In genomic region chr2:116066057-116066941, GRCm38 (mm10) we compare ENCODE assay signal across 8 mouse cellular contexts. TPM values are rescaled to one million over a fixed set of nuclear protein-coding genes. Genes with fewer than 3 reads are reported as not detected.
DNase-seq lines count a peak whose midpoint lies in the region; ATAC-seq and TF ChIP-seq lines count a peak whose summit lies in the region.

No protein-coding gene starts in this region.

- WGBS in embryonic facial prominence, embryonic 14.5 days = 0% methylated on average over 36 of the region's 36 CpGs
- WGBS in hindbrain, postnatal 0 days = under 1% methylated on average over 36 of the region's 36 CpGs
- WGBS in lung, embryonic 14.5 days = under 1% methylated on average over 36 of the region's 36 CpGs
- WGBS in stomach, postnatal 0 days = under 1% methylated on average over 34 of the region's 36 CpGs

- peak overlapping the region; percentile 96 for H3K27ac ChIP-seq in embryonic facial prominence, embryonic 14.5 days (replicated peaks; ENCODE audit: low read depth, low read length)
- peak overlapping the region; percentile 73 for H3K27ac ChIP-seq in hindbrain, postnatal 0 days
- H3K27ac ChIP-seq in lung, embryonic 14.5 days (ENCODE audit: low read depth) = peak overlapping the region; percentile 96
- H3K27ac ChIP-seq in stomach, postnatal 0 days (replicated peaks) = peak overlapping the region; percentile 95

- H3K27me3 ChIP-seq in E14TG2a.4 (ENCODE audit: insufficient read depth, low read length) = peaks cover 90% of the 10 kb centered on the region
- H3K27me3 ChIP-seq in embryonic facial prominence, embryonic 14.5 days (replicated peaks; ENCODE audit: control insufficient read depth, insufficient read depth, low read length) = peaks cover 3% of the 10 kb centered on the region; the same call in 1 of the 2 replicates
- H3K27me3 ChIP-seq in hindbrain, postnatal 0 days (ENCODE audit: insufficient read depth, low read length) = peaks cover 14% of the 10 kb centered on the region
- H3K27me3 ChIP-seq in lung, embryonic 14.5 days (ENCODE audit: insufficient read depth, low read length) = peaks cover 11% of the 10 kb centered on the region; the same call in 1 of the 2 replicates
- no peaks in the 10 kb centered on the region for H3K27me3 ChIP-seq in stomach, postnatal 0 days (ENCODE audit: control insufficient read depth, insufficient read depth, low read length)

- peak overlapping the region; percentile 77 for H3K4me2 ChIP-seq in embryonic facial prominence, embryonic 14.5 days (ENCODE audit: low read depth, low read length)
- H3K4me2 ChIP-seq in hindbrain, postnatal 0 days (ENCODE audit: low read depth, low read length) = peak overlapping the region; percentile 72
- H3K4me2 ChIP-seq in lung, embryonic 14.5 days = peak overlapping the region; percentile 83
- peak overlapping the region; percentile 80 for H3K4me2 ChIP-seq in stomach, postnatal 0 days (replicated peaks; ENCODE audit: low read depth)

- no peaks in the 10 kb centered on the region for H3K36me3 ChIP-seq in E14TG2a.4 (ENCODE audit: insufficient read depth, low read length)
- H3K36me3 ChIP-seq in embryonic facial prominence, embryonic 14.5 days (ENCODE audit: control insufficient read depth, insufficient read depth, low read length) = no peaks in the 10 kb centered on the region
- no peaks in the 10 kb centered on the region for H3K36me3 ChIP-seq in hindbrain, postnatal 0 days (ENCODE audit: insufficient read depth, low read length)
- H3K36me3 ChIP-seq in lung, embryonic 14.5 days (ENCODE audit: insufficient read depth) = no peaks in the 10 kb centered on the region
- H3K36me3 ChIP-seq in stomach, postnatal 0 days (ENCODE audit: control insufficient read depth, insufficient read depth, low read length) = no peaks in the 10 kb centered on the region

- peak; percentile 12 to 26 for DNase-seq in cerebellum, postnatal 14 days
- DNase-seq in cerebellum, adult 9-10 months = no peak
- DNase-seq in embryonic facial prominence, embryonic 14.5 days (ENCODE audit: low spot score) = peak; percentile 71
- DNase-seq in hindbrain, postnatal 0 days (ENCODE audit: low spot score) = peak; percentile 66
- DNase-seq in lung, embryonic 14.5 days = peak; percentile 75
- DNase-seq in stomach, postnatal 0 days (ENCODE audit: low spot score) = peak; percentile 50

- H3K4me3 ChIP-seq in E14TG2a.4 (replicated peaks; ENCODE audit: low read length) = peak overlapping the region; percentile 81
- H3K4me3 ChIP-seq in embryonic facial prominence, embryonic 14.5 days (ENCODE audit: low read depth, low read length) = peak overlapping the region; percentile 71
- H3K4me3 ChIP-seq in hindbrain, postnatal 0 days (ENCODE audit: low read length) = peak overlapping the region; percentile 51
- H3K4me3 ChIP-seq in lung, embryonic 14.5 days (ENCODE audit: low read depth, low read length) = peak overlapping the region; percentile 70
- peak overlapping the region; percentile 70 for H3K4me3 ChIP-seq in stomach, postnatal 0 days (ENCODE audit: low read depth, low read length)

- no peak for TF ChIP-seq CTCF in E14TG2a.4 (conservative IDR thresholded peaks at IDR 0.05; ENCODE audit: low read length)
- TF ChIP-seq CTCF in hindbrain, postnatal 0 days (IDR thresholded peaks at IDR 0.05; ENCODE audit: low read depth) = no peak
- TF ChIP-seq CTCF in lung, embryonic 14.5 days (IDR thresholded peaks at IDR 0.05; ENCODE audit: low read depth) = no peak
- no peak for TF ChIP-seq CTCF in stomach, postnatal 0 days (IDR thresholded peaks at IDR 0.05; ENCODE audit: low read depth)

- H3K4me1 ChIP-seq in E14TG2a.4 (replicated peaks; ENCODE audit: low read depth, low read length) = peaks cover 46% of the 10 kb centered on the region
- H3K4me1 ChIP-seq in embryonic facial prominence, embryonic 14.5 days (ENCODE audit: control insufficient read depth, insufficient read depth, low read length) = 0 out of 2 replicates have a peak, but pooled peaks cover 5% of the 10 kb centered on the region
- no peaks in the 10 kb centered on the region for H3K4me1 ChIP-seq in hindbrain, postnatal 0 days (ENCODE audit: insufficient read depth, low read length)
- no peaks in the 10 kb centered on the region; the same call in 1 of the 2 replicates for H3K4me1 ChIP-seq in lung, embryonic 14.5 days (ENCODE audit: insufficient read depth)
- H3K4me1 ChIP-seq in stomach, postnatal 0 days (replicated peaks; ENCODE audit: control insufficient read depth, insufficient read depth) = no peaks in the 10 kb centered on the region

- no peak for TF ChIP-seq EP300 in stomach, postnatal 0 days (optimal IDR thresholded peaks at IDR 0.05)

- peak; percentile 13 for ATAC-seq in embryonic facial prominence, embryonic 14.5 days (ENCODE audit: low read depth)
- ATAC-seq in hindbrain, postnatal 0 days = peak; percentile 16
- ATAC-seq in lung, embryonic 14.5 days (ENCODE audit: insufficient read depth) = peak; percentile 20
- ATAC-seq in stomach, postnatal 0 days (ENCODE audit: low FRiP score, low TSS enrichment) = peak; percentile 19
- ATAC-seq in megakaryocyte-erythroid progenitor cell, adult 5-6 weeks (replicated peaks; ENCODE audit: low FRiP score, low TSS enrichment, poor library complexity, severe bottlenecking) = no peak

- peak overlapping the region; percentile 95 for H3K9ac ChIP-seq in embryonic facial prominence, embryonic 14.5 days (ENCODE audit: low read depth, low read length)
- H3K9ac ChIP-seq in hindbrain, postnatal 0 days (replicated peaks; ENCODE audit: low read length) = peak overlapping the region; percentile 56
- peak overlapping the region; percentile 87 for H3K9ac ChIP-seq in lung, embryonic 14.5 days
- peak overlapping the region; percentile 75 for H3K9ac ChIP-seq in stomach, postnatal 0 days (ENCODE audit: low read length)

- H3K9me3 ChIP-seq in E14TG2a.4 (ENCODE audit: low read length) = no peaks in the 10 kb centered on the region
- no peaks in the 10 kb centered on the region for H3K9me3 ChIP-seq in embryonic facial prominence, embryonic 14.5 days (ENCODE audit: control insufficient read depth, low read length)
- no peaks in the 10 kb centered on the region for H3K9me3 ChIP-seq in hindbrain, postnatal 0 days (ENCODE audit: low read length)
- H3K9me3 ChIP-seq in lung, embryonic 14.5 days (ENCODE audit: low read depth, low read length) = no peaks in the 10 kb centered on the region
- H3K9me3 ChIP-seq in stomach, postnatal 0 days (ENCODE audit: control insufficient read depth, low read length) = no peaks in the 10 kb centered on the region

RNA-seq across cellular contexts. Expression of gene Meis2, which starts 0.7 kb away (rescaled TPM):
- polyA plus RNA-seq in embryonic facial prominence, embryonic 14.5 days (2014; fragmentation: Nextera tagmentation; extraction: Ambion mirVana) = 30.4 and 40.4 TPM in 2 replicates
- total RNA-seq in hindbrain, postnatal 0 days (2014; rRNA removed) = 132 and 133 TPM in 2 replicates
- 94.4 and 105 TPM in 2 replicates for polyA plus RNA-seq in hindbrain, postnatal 0 days (2015; fragmentation: Nextera tagmentation; extraction: Ambion mirVana)
- polyA plus RNA-seq in lung, embryonic 14.5 days (2014; fragmentation: Nextera tagmentation; extraction: Ambion mirVana) = 31.4 and 33.1 TPM in 2 replicates
- polyA plus RNA-seq in stomach, postnatal 0 days (2015; fragmentation: Nextera tagmentation; extraction: Ambion mirVana) = 17.7 and 20.2 TPM in 2 replicates
- total RNA-seq in megakaryocyte-erythroid progenitor cell, adult 5-6 weeks (2014; fragmentation: Nextera tagmentation) = not detected in 2 replicates
- 0.46 TPM in 1 of 2 replicates, not detected in the other for total RNA-seq in megakaryocyte-erythroid progenitor cell, adult 5-6 weeks (2017)
